26 mouse cellular contexts compared by ENCODE assay signal in genomic region chr3:159004013-159004412, GRCm38 (mm10).
DNase-seq lines count a peak whose midpoint lies in the region; ATAC-seq and TF ChIP-seq lines count a peak whose summit lies in the region.
"Had no signal": no experiment of that assay in that cellular context is flagged by ENCODE, and none has a peak within 500 bp of the region (broad histone marks: within the 10 kb centered on the region; RNA-seq: fewer than 3 reads in every experiment).

No protein-coding gene starts in this region.

- ATAC-seq in forebrain, embryonic 11.5 days (replicated peaks; ENCODE audit: low FRiP score) = peak; percentile 66
- ATAC-seq in forebrain, embryonic 14.5 days = no peak
- peak; percentile 81 for ATAC-seq in kidney, embryonic 14.5 days (ENCODE audit: low FRiP score, low TSS enrichment)
- ATAC-seq in kidney, embryonic 16.5 days (ENCODE audit: low FRiP score, low TSS enrichment) = peak; percentile 87
- ATAC-seq in Patski = peak; percentile 84
- ATAC-seq: CD4-positive, CD25-positive, alpha-beta regulatory T cell, adult 4 months; forebrain, embryonic 13.5 days; forebrain, embryonic 16.5 days had no signal

- H3K36me3 ChIP-seq in forebrain, embryonic 11.5 days (ENCODE audit: control insufficient read depth, insufficient read depth, low read length) = no peaks in the 10 kb centered on the region
- H3K36me3 ChIP-seq in forebrain, embryonic 14.5 days (ENCODE audit: control insufficient read depth, insufficient read depth, low read length) = no peaks in the 10 kb centered on the region
- no peaks in the 10 kb centered on the region for H3K36me3 ChIP-seq in kidney, embryonic 14.5 days (ENCODE audit: control insufficient read depth, insufficient read depth, low read length)
- no peaks in the 10 kb centered on the region for H3K36me3 ChIP-seq in kidney, embryonic 16.5 days (ENCODE audit: insufficient read depth, low read length)
- H3K36me3 ChIP-seq: embryonic facial prominence, embryonic 13.5 days; embryonic facial prominence, embryonic 15.5 days; G1E had no signal

- H3K4me3 ChIP-seq in forebrain, embryonic 11.5 days (ENCODE audit: low read depth, low read length) = no peak overlapping the region
- H3K4me3 ChIP-seq in forebrain, embryonic 14.5 days (ENCODE audit: low read depth, low read length) = no peak overlapping the region
- no peak overlapping the region for H3K4me3 ChIP-seq in kidney, embryonic 14.5 days (ENCODE audit: low read length)
- H3K4me3 ChIP-seq in kidney, embryonic 16.5 days (ENCODE audit: low read length) = no peak overlapping the region
- H3K4me3 ChIP-seq: embryonic facial prominence, embryonic 13.5 days; embryonic facial prominence, embryonic 15.5 days; erythroblast, embryonic 14.5 days; forebrain, embryonic 13.5 days had no signal

- no peak overlapping the region for H3K4me2 ChIP-seq in forebrain, embryonic 11.5 days (ENCODE audit: low read depth, low read length, severe bottlenecking)
- no peak overlapping the region for H3K4me2 ChIP-seq in forebrain, embryonic 14.5 days (ENCODE audit: low read length)
- no peak overlapping the region for H3K4me2 ChIP-seq in kidney, embryonic 14.5 days (replicated peaks; ENCODE audit: low read depth, low read length)
- no peak overlapping the region for H3K4me2 ChIP-seq in kidney, embryonic 16.5 days (replicated peaks; ENCODE audit: low read depth, low read length)
- H3K4me2 ChIP-seq: embryonic facial prominence, embryonic 13.5 days; embryonic facial prominence, embryonic 15.5 days; forebrain, embryonic 13.5 days had no signal

- no peaks in the 10 kb centered on the region for H3K9me3 ChIP-seq in forebrain, embryonic 11.5 days (ENCODE audit: control insufficient read depth, low read length)
- no peaks in the 10 kb centered on the region for H3K9me3 ChIP-seq in forebrain, embryonic 14.5 days (replicated peaks; ENCODE audit: control insufficient read depth, low read length)
- H3K9me3 ChIP-seq in kidney, embryonic 14.5 days (ENCODE audit: control insufficient read depth, low read length) = no peaks in the 10 kb centered on the region
- no peaks in the 10 kb centered on the region for H3K9me3 ChIP-seq in kidney, embryonic 16.5 days (ENCODE audit: low read length)
- H3K9me3 ChIP-seq: embryonic facial prominence, embryonic 13.5 days; embryonic facial prominence, embryonic 15.5 days; forebrain, embryonic 13.5 days; G1E had no signal

- CTCF ChIA-PET in Patski (lab: Charles Lee) = no interaction called here

- WGBS in forebrain, embryonic 11.5 days = 16% methylated on average over 1 of the region's 1 CpGs
- 4% methylated on average over 1 of the region's 1 CpGs for WGBS in forebrain, embryonic 14.5 days
- WGBS in kidney, embryonic 14.5 days = 54% methylated on average over 1 of the region's 1 CpGs
- 45% methylated on average over 1 of the region's 1 CpGs for WGBS in kidney, embryonic 16.5 days

- TF ChIP-seq CTCF in Patski (IDR thresholded peaks at IDR 0.05) = no peak

- peaks cover 2% of the 10 kb centered on the region; the same call in 1 of the 2 replicates for H3K27me3 ChIP-seq in forebrain, embryonic 11.5 days (ENCODE audit: control insufficient read depth, insufficient read depth, low read length)
- H3K27me3 ChIP-seq in forebrain, embryonic 14.5 days (replicated peaks; ENCODE audit: control insufficient read depth, insufficient read depth, low read length) = no peaks in the 10 kb centered on the region
- H3K27me3 ChIP-seq in kidney, embryonic 14.5 days (ENCODE audit: control insufficient read depth, insufficient read depth, low read length) = no peaks in the 10 kb centered on the region
- no peaks in the 10 kb centered on the region for H3K27me3 ChIP-seq in kidney, embryonic 16.5 days (ENCODE audit: insufficient read depth, low read length)
- no peaks in the 10 kb centered on the region for H3K27me3 ChIP-seq in Patski
- H3K27me3 ChIP-seq: CH12.LX; embryonic facial prominence, embryonic 13.5 days; embryonic facial prominence, embryonic 15.5 days; forebrain, embryonic 13.5 days had no signal

- DNase-seq in forebrain, embryonic 11.5 days (ENCODE audit: low spot score) = no peak
- DNase-seq in forebrain, embryonic 14.5 days (ENCODE audit: low spot score) = no peak
- no peak for DNase-seq in kidney, adult 18-20 months
- no peak for DNase-seq in kidney, adult 11 months
- peak; percentile 77 for DNase-seq in Patski (ENCODE audit: low read depth, low spot score)
- DNase-seq: adrenal gland, adult 2 months; adrenal gland, postnatal 10 days; adrenal gland, postnatal 25 days; B cell, adult 2 months; cerebellum, adult 11 months; cerebellum, adult 18-20 months; cerebellum, adult 8-10 months; cerebellum, adult 9-11 months; cerebellum, postnatal 14 days; cerebellum, postnatal 36 days; embryo, embryonic 11 days had no signal

- POLR2A ChIA-PET in Patski (lab: Charles Lee) = interaction anchor here (1.2 kb wide), 1 partner anchor 11 kb away, joined by 3 read pairs; no protein-coding TSS in a partner anchor

- H3K27ac ChIP-seq in forebrain, embryonic 11.5 days (ENCODE audit: low read depth, low read length) = no peak overlapping the region
- H3K27ac ChIP-seq in forebrain, embryonic 14.5 days (ENCODE audit: low read depth, low read length) = no peak overlapping the region
- H3K27ac ChIP-seq in kidney, embryonic 14.5 days (ENCODE audit: low read depth, low read length) = no peak overlapping the region
- no peak overlapping the region for H3K27ac ChIP-seq in kidney, embryonic 16.5 days (ENCODE audit: low read length)
- H3K27ac ChIP-seq: embryonic facial prominence, embryonic 13.5 days; embryonic facial prominence, embryonic 15.5 days; forebrain, embryonic 13.5 days had no signal

- in situ Hi-C loops in Patski (cut with MboI; ENCODE audit: low pct_unique_long_range_greater_than_20kb) = no loop called here

- H3K9ac ChIP-seq in forebrain, embryonic 11.5 days (ENCODE audit: low read length) = no peak overlapping the region
- no peak overlapping the region for H3K9ac ChIP-seq in forebrain, embryonic 14.5 days (ENCODE audit: low read length)
- H3K9ac ChIP-seq in kidney, embryonic 14.5 days (ENCODE audit: low read depth, low read length) = no peak overlapping the region
- H3K9ac ChIP-seq in kidney, embryonic 16.5 days (replicated peaks; ENCODE audit: low read length) = no peak overlapping the region
- H3K9ac ChIP-seq: embryonic facial prominence, embryonic 13.5 days; embryonic facial prominence, embryonic 15.5 days; forebrain, embryonic 13.5 days had no signal

- H3K4me1 ChIP-seq in forebrain, embryonic 11.5 days (replicated peaks; ENCODE audit: control insufficient read depth, insufficient read depth, low read length) = no peaks in the 10 kb centered on the region; the same call in 1 of the 2 replicates
- H3K4me1 ChIP-seq in forebrain, embryonic 14.5 days (ENCODE audit: control insufficient read depth, insufficient read depth, low read length) = no peaks in the 10 kb centered on the region
- no peaks in the 10 kb centered on the region for H3K4me1 ChIP-seq in kidney, embryonic 14.5 days (ENCODE audit: control insufficient read depth, insufficient read depth, low read length)
- H3K4me1 ChIP-seq in kidney, embryonic 16.5 days (ENCODE audit: insufficient read depth, low read length) = no peaks in the 10 kb centered on the region
- H3K4me1 ChIP-seq: embryonic facial prominence, embryonic 13.5 days; embryonic facial prominence, embryonic 15.5 days; forebrain, embryonic 13.5 days had no signal
